Mouse (Mus musculus): Measurements from ENCODE around the gene Lypla2. TPM values are rescaled to one million over a fixed set of nuclear protein-coding genes. Genes with fewer than 3 reads are reported as not detected.
"Not testable (repeated sequence)": the region's sequence is repeated elsewhere in the genome, so short reads cannot be mapped to it uniquely, and the experiment has no call there.

Gene Lypla2
- polyA plus RNA-seq, 1 experiment from 2014 or later = 94.9 TPM

DNA sequence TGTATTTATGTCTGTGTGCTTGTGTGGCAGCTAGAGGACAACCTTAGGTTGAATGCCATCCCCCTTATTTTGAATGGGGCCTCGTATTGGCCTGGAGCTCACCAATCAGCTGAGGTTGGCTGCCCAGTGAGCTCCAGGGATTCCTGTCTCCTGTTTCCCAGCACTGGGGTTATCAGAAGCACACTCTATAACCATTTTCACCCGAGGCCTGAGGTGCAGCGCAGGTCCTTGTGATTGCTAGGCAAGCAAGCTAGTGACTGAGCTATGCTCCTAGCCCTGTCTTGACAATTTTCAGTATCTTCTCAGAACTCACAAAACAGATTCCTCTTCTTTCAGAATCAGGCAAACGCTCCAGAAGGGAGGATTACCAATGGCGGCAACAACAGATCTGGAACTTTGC lies 12.1 kb upstream of the Lypla2 start:
- ATAC-seq (ENCODE audit: insufficient read depth, low FRiP score) = no peak
- Histone ChIP-seq H3K36me3 (ENCODE audit: control insufficient read depth, insufficient read depth, low read length) (0 out of 2 replicates have a peak, but pooled peaks cover 4% of the 10 kb centered on the region), H3K4me1 (ENCODE audit: control insufficient read depth, insufficient read depth, low read length) (peaks cover 7% of the 10 kb centered on the region), H3K27ac (ENCODE audit: low read length) (no peak overlapping the region), H3K4me3 (replicated peaks; ENCODE audit: low read length) (no peak overlapping the region), H3K9me3 (replicated peaks; ENCODE audit: control insufficient read depth, low read length) (no peaks in the 10 kb centered on the region), H3K4me2 (ENCODE audit: low read depth, low read length) (no peak overlapping the region), H3K9ac (ENCODE audit: low read length) (no peak overlapping the region), H3K27me3 (ENCODE audit: control insufficient read depth, insufficient read depth, low read length) (no peaks in the 10 kb centered on the region)
- WGBS = 86% methylated on average over 5 of the region's 5 CpGs

DNA sequence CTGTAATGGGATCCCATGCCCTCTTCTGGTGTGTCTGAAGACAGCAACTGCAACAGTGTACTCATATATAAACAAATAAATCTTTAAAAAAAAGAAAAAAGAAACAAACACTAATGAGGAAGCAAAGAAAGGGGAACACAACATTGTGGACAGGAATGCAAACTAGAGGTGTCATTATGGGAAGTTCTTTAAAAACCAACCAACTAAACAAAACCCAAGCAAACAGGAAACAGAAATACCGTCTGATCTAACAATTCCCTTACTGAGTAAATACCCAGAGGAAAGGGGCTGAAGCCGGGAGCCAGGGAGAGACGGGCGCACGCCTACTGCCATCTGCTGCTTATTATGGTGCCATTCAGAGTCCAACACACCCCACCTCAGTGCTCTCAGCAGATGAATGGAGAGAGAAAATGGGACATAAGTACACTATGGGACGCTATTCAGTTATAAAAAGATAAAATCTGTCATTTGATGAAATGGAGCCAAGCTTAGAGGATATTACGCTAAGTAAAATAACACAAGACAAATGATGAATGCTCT lies 9.2 kb upstream of the Lypla2 start:
- Histone ChIP-seq H3K27me3 (ENCODE audit: control insufficient read depth, insufficient read depth, low read length) (no peaks in the 10 kb centered on the region), H3K4me2 (ENCODE audit: low read depth, low read length) (no peak overlapping the region), H3K36me3 (ENCODE audit: control insufficient read depth, insufficient read depth, low read length) (0 out of 2 replicates have a peak, but pooled peaks cover 4% of the 10 kb centered on the region), H3K27ac (ENCODE audit: low read length) (no peak overlapping the region), H3K9me3 (replicated peaks; ENCODE audit: control insufficient read depth, low read length) (no peaks in the 10 kb centered on the region), H3K9ac (ENCODE audit: low read length) (no peak overlapping the region), H3K4me1 (ENCODE audit: control insufficient read depth, insufficient read depth, low read length) (peaks cover 7% of the 10 kb centered on the region), H3K4me3 (replicated peaks; ENCODE audit: low read length) (no peak overlapping the region)
- WGBS = 67% methylated on average over 7 of the region's 7 CpGs
- ATAC-seq (ENCODE audit: insufficient read depth, low FRiP score) = no peak

DNA sequence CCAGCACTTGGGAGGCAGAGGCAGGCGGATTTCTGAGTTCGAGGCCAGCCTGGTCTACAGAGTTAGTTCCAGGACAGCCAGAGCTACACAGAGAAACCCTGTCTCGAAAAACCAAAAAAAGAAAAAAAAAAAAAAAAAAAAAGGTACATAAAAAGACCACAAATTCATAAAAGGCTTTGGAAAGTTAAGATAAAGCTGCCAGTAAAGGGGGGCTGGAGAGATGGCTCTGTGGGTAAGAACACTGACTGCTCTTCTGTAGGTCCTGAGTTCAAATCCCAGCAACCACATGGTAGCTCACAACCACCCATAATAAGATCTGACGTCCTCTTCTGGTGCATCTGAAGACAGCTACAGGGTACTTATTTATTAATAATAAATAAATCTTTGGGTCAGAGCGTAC lies 7.8 kb upstream of the Lypla2 start:
- H3K9ac ChIP-seq (ENCODE audit: low read length); H3K27me3 ChIP-seq (ENCODE audit: control insufficient read depth, insufficient read depth, low read length); H3K4me1 ChIP-seq (ENCODE audit: control insufficient read depth, insufficient read depth, low read length); H3K4me3 ChIP-seq (replicated peaks; ENCODE audit: low read length); H3K9me3 ChIP-seq (replicated peaks; ENCODE audit: control insufficient read depth, low read length); H3K27ac ChIP-seq (ENCODE audit: low read length); H3K4me2 ChIP-seq (ENCODE audit: low read depth, low read length); ATAC-seq (ENCODE audit: insufficient read depth, low FRiP score): not testable (repeated sequence)
- peaks cover 13% of the 10 kb centered on the region for H3K36me3 ChIP-seq (ENCODE audit: control insufficient read depth, insufficient read depth, low read length)
- 91% methylated on average over 5 of the region's 5 CpGs for whole genome bisulfite sequencing

DNA sequence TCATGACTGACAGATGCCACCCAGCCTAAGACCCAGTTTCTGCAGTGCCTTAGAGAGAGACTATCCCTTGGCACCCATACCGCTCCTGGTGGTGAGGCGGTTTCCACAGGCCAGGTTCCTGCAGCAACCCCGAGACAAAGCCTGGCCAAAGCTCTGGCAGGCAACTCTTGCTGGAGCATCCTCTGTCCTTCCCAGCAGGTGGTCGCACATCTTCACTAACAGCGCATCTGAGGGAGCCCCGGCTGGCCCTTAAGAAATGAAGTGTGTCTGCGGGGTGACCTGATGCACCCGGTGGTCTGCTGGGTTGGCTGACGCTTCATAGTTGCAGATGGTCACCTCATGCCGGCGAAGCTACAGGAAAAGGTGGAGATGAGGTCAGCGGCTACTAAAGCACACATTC lies 3.7 kb upstream of the Lypla2 start:
- Histone ChIP-seq H3K27me3 (ENCODE audit: control insufficient read depth, insufficient read depth, low read length) (no peaks in the 10 kb centered on the region), H3K4me1 (ENCODE audit: control insufficient read depth, insufficient read depth, low read length) (peaks cover 11% of the 10 kb centered on the region), H3K9me3 (replicated peaks; ENCODE audit: control insufficient read depth, low read length) (no peaks in the 10 kb centered on the region), H3K36me3 (ENCODE audit: control insufficient read depth, insufficient read depth, low read length) (peaks cover 16% of the 10 kb centered on the region), H3K4me2 (ENCODE audit: low read depth, low read length) (no peak overlapping the region), H3K4me3 (replicated peaks; ENCODE audit: low read length) (no peak overlapping the region), H3K9ac (ENCODE audit: low read length) (no peak overlapping the region), H3K27ac (ENCODE audit: low read length) (no peak overlapping the region)
- ATAC-seq (ENCODE audit: insufficient read depth, low FRiP score) = no peak
- WGBS = 93% methylated on average over 12 of the region's 12 CpGs

DNA sequence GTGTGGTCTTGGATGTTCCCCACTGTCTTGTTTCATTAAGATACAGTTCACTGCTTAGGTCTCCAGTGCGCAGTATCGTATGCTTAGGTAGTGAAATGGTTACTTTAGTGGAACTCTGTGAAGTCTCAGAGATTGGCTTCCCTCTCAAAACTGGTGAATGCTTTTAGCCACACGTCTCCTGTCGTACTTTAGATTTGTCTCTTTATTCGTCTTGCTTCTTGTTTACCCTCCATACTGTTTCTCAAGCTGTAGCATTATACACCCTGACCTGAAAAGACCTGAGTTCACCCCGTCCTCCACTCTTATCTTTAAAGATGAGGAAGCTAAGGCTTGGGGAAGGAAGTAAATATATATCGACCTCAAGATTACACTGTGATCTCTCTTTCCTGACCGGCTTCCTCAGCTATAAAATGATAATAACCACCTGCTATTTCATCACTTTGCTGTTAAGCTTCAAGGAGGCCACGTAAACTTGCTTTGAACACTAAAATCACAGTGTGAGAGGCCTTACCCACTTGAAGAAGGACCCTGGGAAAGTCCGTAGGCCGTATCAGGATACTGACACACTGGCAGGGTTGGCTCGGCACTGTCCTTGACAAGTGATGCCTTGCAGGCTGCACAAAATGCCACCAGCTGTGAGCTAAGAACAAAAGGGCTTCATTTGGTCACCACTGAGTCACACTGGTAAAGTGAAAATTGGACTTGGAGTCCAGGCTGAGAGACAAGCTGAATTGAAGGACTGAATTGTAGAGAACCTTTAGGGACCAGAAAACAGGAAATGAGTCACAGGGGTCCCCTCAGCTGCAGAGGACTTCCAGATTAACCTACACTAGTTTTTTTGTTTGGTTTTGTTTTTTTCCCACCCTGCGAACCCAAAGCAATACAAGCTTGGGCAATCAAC lies 735 bp upstream of the Lypla2 start:
- Histone ChIP-seq H3K4me1 (ENCODE audit: control insufficient read depth, insufficient read depth, low read length) (peaks cover 11% of the 10 kb centered on the region), H3K27ac (ENCODE audit: low read length) (peak overlapping the region; percentile 51; the same call in 1 of the 2 replicates), H3K36me3 (ENCODE audit: control insufficient read depth, insufficient read depth, low read length) (peaks cover 26% of the 10 kb centered on the region), H3K27me3 (ENCODE audit: control insufficient read depth, insufficient read depth, low read length) (no peaks in the 10 kb centered on the region), H3K4me3 (replicated peaks; ENCODE audit: low read length) (peak overlapping the region; percentile 97), H3K9me3 (replicated peaks; ENCODE audit: control insufficient read depth, low read length) (no peaks in the 10 kb centered on the region), H3K4me2 (ENCODE audit: low read depth, low read length) (peak overlapping the region; percentile 90), H3K9ac (ENCODE audit: low read length) (peak overlapping the region; percentile 94)
- no peak for ATAC-seq (ENCODE audit: insufficient read depth, low FRiP score)
- WGBS = 55% methylated on average over 13 of the region's 13 CpGs

DNA sequence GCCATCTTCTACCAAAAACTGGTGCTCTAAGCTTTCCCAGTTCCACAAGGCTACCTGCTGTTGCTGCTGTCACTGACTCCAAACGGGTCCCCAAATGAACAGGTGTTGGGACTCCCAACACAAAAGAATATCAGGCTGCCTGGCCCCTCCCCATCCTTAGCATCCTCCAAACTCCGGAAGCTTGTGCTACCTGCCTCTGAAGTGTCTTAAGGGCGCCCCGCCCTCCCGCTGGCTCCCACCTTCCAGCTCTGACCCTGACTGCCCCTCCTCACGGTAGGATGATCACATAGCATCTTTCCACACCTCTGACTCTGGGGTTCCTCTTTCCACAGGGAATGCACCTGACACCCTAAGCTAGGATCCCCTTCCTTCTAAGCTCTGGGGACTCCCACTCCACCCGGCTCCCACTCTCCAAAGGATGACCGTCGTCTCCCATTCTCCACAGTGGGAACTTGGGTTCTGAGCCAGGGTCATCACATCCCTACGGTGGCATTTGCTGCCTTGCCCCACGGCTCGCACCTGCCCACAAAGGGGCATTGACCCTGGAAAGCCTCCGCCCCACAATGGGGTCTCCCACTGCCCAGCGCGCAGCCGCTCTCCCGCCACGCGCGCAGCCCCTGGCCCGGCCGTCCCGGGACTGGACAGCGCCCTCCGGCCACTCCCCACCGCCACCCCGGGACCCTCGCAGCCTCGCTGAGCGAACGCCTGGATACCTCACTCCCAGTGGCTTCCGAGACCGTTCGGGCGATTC lies 446 bp downstream of the Lypla2 start:
- Histone ChIP-seq H3K9me3 (replicated peaks; ENCODE audit: control insufficient read depth, low read length) (no peaks in the 10 kb centered on the region), H3K4me1 (ENCODE audit: control insufficient read depth, insufficient read depth, low read length) (peaks cover 11% of the 10 kb centered on the region), H3K27ac (ENCODE audit: low read length) (peak overlapping the region; percentile 51; the same call in 1 of the 2 replicates), H3K27me3 (ENCODE audit: control insufficient read depth, insufficient read depth, low read length) (no peaks in the 10 kb centered on the region), H3K4me3 (replicated peaks; ENCODE audit: low read length) (peak overlapping the region; percentile 97), H3K36me3 (ENCODE audit: control insufficient read depth, insufficient read depth, low read length) (peaks cover 33% of the 10 kb centered on the region), H3K4me2 (ENCODE audit: low read depth, low read length) (peak overlapping the region; percentile 90), H3K9ac (ENCODE audit: low read length) (peak overlapping the region; percentile 94)
- peak; percentile 57; the same call in 1 of the 2 replicates for ATAC-seq (ENCODE audit: insufficient read depth, low FRiP score)
- WGBS = under 1% methylated on average over 34 of the region's 35 CpGs

DNA sequence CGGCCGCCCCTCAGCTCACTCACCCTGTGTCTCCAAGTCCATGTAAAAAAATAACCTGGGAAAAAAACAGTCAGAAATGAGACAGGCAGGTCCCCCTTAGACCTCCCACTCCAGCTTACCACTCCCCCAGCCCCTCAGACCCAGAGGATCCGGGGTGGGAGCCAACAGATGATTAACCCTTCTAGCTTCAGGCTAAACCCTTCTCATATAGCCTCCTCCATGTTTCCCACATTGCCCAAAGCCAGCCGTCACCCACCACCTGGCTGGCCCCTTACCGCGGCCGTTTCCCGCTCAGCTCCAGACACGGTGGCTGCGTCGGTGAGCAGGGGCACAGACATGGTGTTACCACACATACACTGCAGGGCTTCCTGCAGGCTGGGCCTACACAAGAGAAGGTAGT lies 1.8 kb downstream of the Lypla2 start:
- ATAC-seq (ENCODE audit: insufficient read depth, low FRiP score) = no peak
- Histone ChIP-seq H3K36me3 (ENCODE audit: control insufficient read depth, insufficient read depth, low read length) (peaks cover 39% of the 10 kb centered on the region), H3K4me1 (ENCODE audit: control insufficient read depth, insufficient read depth, low read length) (peaks cover 11% of the 10 kb centered on the region), H3K27ac (ENCODE audit: low read length) (no peak overlapping the region), H3K27me3 (ENCODE audit: control insufficient read depth, insufficient read depth, low read length) (no peaks in the 10 kb centered on the region), H3K4me2 (ENCODE audit: low read depth, low read length) (no peak overlapping the region), H3K9me3 (replicated peaks; ENCODE audit: control insufficient read depth, low read length) (no peaks in the 10 kb centered on the region), H3K9ac (ENCODE audit: low read length) (no peak overlapping the region), H3K4me3 (replicated peaks; ENCODE audit: low read length) (no peak overlapping the region)
- WGBS = 85% methylated on average over 11 of the region's 11 CpGs

DNA sequence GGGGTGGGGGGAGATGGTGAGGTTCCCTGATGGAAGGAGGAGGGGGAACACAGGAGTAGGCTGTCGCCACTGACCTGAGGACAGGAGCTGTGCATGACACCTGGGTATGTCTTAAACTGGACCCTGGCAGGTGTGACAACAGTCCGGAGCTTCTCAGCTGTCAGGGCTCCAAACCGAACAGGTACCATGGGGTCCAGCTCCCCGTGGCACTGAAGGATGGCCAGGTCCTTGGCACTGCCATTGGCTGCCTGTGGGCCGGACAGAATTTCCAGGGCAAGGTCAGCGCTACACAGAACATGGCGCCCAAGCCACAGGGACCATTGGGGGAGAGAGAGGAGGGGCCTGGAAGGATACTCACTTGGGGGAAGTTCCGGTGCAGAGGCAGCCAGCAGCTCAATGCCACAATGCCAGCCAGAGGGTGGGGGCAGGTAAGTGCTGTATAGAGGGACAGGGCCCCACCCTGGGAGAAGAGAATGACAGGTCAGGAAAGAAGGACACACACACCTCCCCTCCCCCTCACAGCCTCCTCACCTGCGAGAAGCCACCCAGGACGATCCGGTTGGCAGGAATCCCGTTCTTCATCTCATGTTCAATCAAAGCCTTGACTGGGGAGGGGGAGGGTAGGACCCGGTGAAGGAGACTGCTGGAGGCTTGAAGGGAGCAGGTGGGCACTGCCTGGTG lies 3.2 kb downstream of the Lypla2 start:
- H3K36me3 ChIP-seq (ENCODE audit: control insufficient read depth, insufficient read depth, low read length) = peaks cover 29% of the 10 kb centered on the region

More for the DNA sequence above, 3.2 kb downstream of the Lypla2 start:
- Histone ChIP-seq H3K4me2 (ENCODE audit: low read depth, low read length) (no peak overlapping the region), H3K4me1 (ENCODE audit: control insufficient read depth, insufficient read depth, low read length) (peaks cover 22% of the 10 kb centered on the region), H3K4me3 (replicated peaks; ENCODE audit: low read length) (no peak overlapping the region), H3K9me3 (replicated peaks; ENCODE audit: control insufficient read depth, low read length) (no peaks in the 10 kb centered on the region), H3K27ac (ENCODE audit: low read length) (no peak overlapping the region), H3K9ac (ENCODE audit: low read length) (no peak overlapping the region), H3K27me3 (ENCODE audit: control insufficient read depth, insufficient read depth, low read length) (no peaks in the 10 kb centered on the region)
- WGBS = 84% methylated on average over 13 of the region's 13 CpGs
- ATAC-seq (ENCODE audit: insufficient read depth, low FRiP score) = no peak

Data from stomach, embryonic 16.5 days (tissue).